Mouse (Mus musculus) hindbrain, embryonic 12.5 days (tissue): ENCODE data around the gene Nlrx1. TPM values are rescaled to one million over a fixed set of nuclear protein-coding genes. Genes with fewer than 3 reads are reported as not detected.

Source experiments
- ATAC-seq: fragments of 200-750 bp; cut with Nextera tagmentation; 2 replicates; pipeline ENCODE4 v1.8.0; 2017; ENCODE audit warnings: moderate TSS enrichment; ENCODE audit not compliant: low FRiP score
- H3K27ac ChIP-seq: fragments of 300-500 bp; sonication (generic); 2 replicates; pipeline ENCODE4 v1.5.1; 2016; ENCODE audit warnings: mild to moderate bottlenecking
- H3K27me3 ChIP-seq: fragments of 300-500 bp; sonication (generic); 2 replicates; pipeline ENCODE4 v1.6.1; 2016; ENCODE audit warnings: mild to moderate bottlenecking
- H3K36me3 ChIP-seq: fragments of 300-500 bp; sonication (generic); 2 replicates; pipeline ENCODE4 v1.6.1; 2016; ENCODE audit warnings: mild to moderate bottlenecking
- H3K4me1 ChIP-seq: fragments of 300-500 bp; sonication (generic); 2 replicates; pipeline ENCODE4 v1.6.1; 2016
- H3K4me2 ChIP-seq: fragments of 300-500 bp; sonication (generic); replicated peaks from 2 replicates; pipeline ENCODE4 v1.6.1; 2016; ENCODE audit warnings: mild to moderate bottlenecking
- H3K4me3 ChIP-seq: fragments of 300-500 bp; sonication (generic); 2 replicates; pipeline ENCODE4 v1.5.1; 2016; ENCODE audit warnings: mild to moderate bottlenecking
- H3K9ac ChIP-seq: fragments of 300-500 bp; sonication (generic); 2 replicates; pipeline ENCODE4 v1.6.1; 2016; ENCODE audit warnings: mild to moderate bottlenecking, moderate library complexity
- H3K9me3 ChIP-seq: fragments of 300-500 bp; sonication (generic); replicated peaks from 2 replicates; pipeline ENCODE4 v1.6.1; 2016; ENCODE audit warnings: mild to moderate bottlenecking
- whole genome bisulfite sequencing: fragments of 180-500 bp; shearing (Covaris S2); methylation state at CpG from one replicate; pipeline ENCODE4 v1.1.7; 2016; 5-methylcytosine and 5-hydroxymethylcytosine counted together
- polyA plus RNA-seq: library from polyadenylated mRNA; unstranded; fragments of >200 nt; fragmentation: Nextera tagmentation; extraction: Ambion mirVana; gene quantifications from 2 replicates; pipeline ENCODE4 v1.2.1, GENCODE M21; 2016

Gene Nlrx1
- polyA plus RNA-seq, 1 experiment from 2014 or later = 5.6 TPM

GRCm38 (mm10) chr9:44267319-44268026, 926 bp downstream of the Nlrx1 start:
- no peaks in the 10 kb centered on the region for H3K36me3 ChIP-seq
- ATAC-seq = no peak
- H3K4me2 ChIP-seq = peak overlapping the region; percentile 68
- no peaks in the 10 kb centered on the region for H3K9me3 ChIP-seq
- H3K9ac ChIP-seq = peak overlapping the region; percentile 73
- WGBS = 11% methylated on average over 22 of the region's 23 CpGs
- H3K27ac ChIP-seq = no peak overlapping the region
- H3K27me3 ChIP-seq = no peaks in the 10 kb centered on the region
- peaks cover 12% of the 10 kb centered on the region for H3K4me1 ChIP-seq
- H3K4me3 ChIP-seq = peak overlapping the region; percentile 39

GRCm38 (mm10) chr9:44266478-44267226, 1.7 kb downstream of the Nlrx1 start:
- Histone ChIP-seq H3K4me2 (no peak overlapping the region), H3K9me3 (no peaks in the 10 kb centered on the region), H3K9ac (no peak overlapping the region), H3K36me3 (no peaks in the 10 kb centered on the region), H3K27ac (peak overlapping the region; percentile 23; the same call in 1 of the 2 replicates), H3K4me3 (no peak overlapping the region), H3K4me1 (peaks cover 12% of the 10 kb centered on the region), H3K27me3 (no peaks in the 10 kb centered on the region)
- WGBS = 62% methylated on average over 8 of the region's 8 CpGs
- no peak for ATAC-seq

GRCm38 (mm10) chr9:44261388-44261787, 7.0 kb downstream of the Nlrx1 start:
- ATAC-seq = no peak
- H3K4me3 ChIP-seq = no peak overlapping the region
- H3K9ac ChIP-seq = no peak overlapping the region
- H3K4me1 ChIP-seq = no peaks in the 10 kb centered on the region
- H3K27me3 ChIP-seq = no peaks in the 10 kb centered on the region; the same call in 1 of the 2 replicates
- H3K4me2 ChIP-seq = no peak overlapping the region
- H3K27ac ChIP-seq = no peak overlapping the region
- no peaks in the 10 kb centered on the region for H3K9me3 ChIP-seq
- no peaks in the 10 kb centered on the region for H3K36me3 ChIP-seq
- WGBS = 82% methylated on average over 14 of the region's 14 CpGs

- Histone ChIP-seq H3K4me3 (no peak overlapping the region), H3K27ac (no peak overlapping the region), H3K27me3 (no peaks in the 10 kb centered on the region; the same call in 1 of the 2 replicates), H3K4me2 (no peak overlapping the region), H3K9ac (no peak overlapping the region), H3K36me3 (no peaks in the 10 kb centered on the region), H3K4me1 (peaks cover 19% of the 10 kb centered on the region), H3K9me3 (no peaks in the 10 kb centered on the region)
- 77% methylated on average over 10 of the region's 10 CpGs for WGBS
- ATAC-seq = no peak
Observed at GRCm38 (mm10) chr9:44259014-44259413, 9.4 kb downstream of the Nlrx1 start.

- H3K4me3 ChIP-seq = no peak overlapping the region
- 83% methylated on average over 8 of the region's 8 CpGs for WGBS
- no peak overlapping the region for H3K4me2 ChIP-seq
Observed at GRCm38 (mm10) chr9:44256213-44256612, 12.2 kb downstream of the Nlrx1 start.

GRCm38 (mm10) chr9:44255136-44255521, 13.3 kb downstream of the Nlrx1 start:
- Histone ChIP-seq H3K27me3 (no peaks in the 10 kb centered on the region; the same call in 1 of the 2 replicates), H3K4me1 (peaks cover 32% of the 10 kb centered on the region), H3K4me2 (0 out of 2 replicates have a peak overlapping the region, but pooled peaks have one; percentile 6), H3K9ac (no peak overlapping the region), H3K9me3 (no peaks in the 10 kb centered on the region), H3K4me3 (no peak overlapping the region), H3K27ac (peak overlapping the region; percentile 56), H3K36me3 (no peaks in the 10 kb centered on the region)
- peak; percentile 32; the same call in 1 of the 2 replicates for ATAC-seq
- 57% methylated on average over 6 of the region's 6 CpGs for WGBS

More at GRCm38 (mm10) chr9:44256213-44256612, 12.2 kb downstream of the Nlrx1 start:
- ATAC-seq = no peak
- Histone ChIP-seq H3K36me3 (no peaks in the 10 kb centered on the region), H3K27ac (no peak overlapping the region), H3K4me1 (peaks cover 29% of the 10 kb centered on the region), H3K27me3 (no peaks in the 10 kb centered on the region; the same call in 1 of the 2 replicates), H3K9me3 (no peaks in the 10 kb centered on the region), H3K9ac (no peak overlapping the region)

- Histone ChIP-seq H3K27ac (peak overlapping the region; percentile 56), H3K9ac (no peak overlapping the region), H3K36me3 (no peaks in the 10 kb centered on the region), H3K27me3 (peaks cover 2% of the 10 kb centered on the region), H3K4me2 (0 out of 2 replicates have a peak overlapping the region, but pooled peaks have one; percentile 6), H3K4me1 (peaks cover 32% of the 10 kb centered on the region), H3K9me3 (no peaks in the 10 kb centered on the region), H3K4me3 (no peak overlapping the region)
- WGBS = 5% methylated on average over 5 of the region's 5 CpGs
- peak; percentile 48 for ATAC-seq
Observed at GRCm38 (mm10) chr9:44254508-44255135, 13.8 kb downstream of the Nlrx1 start.

- ATAC-seq = no peak
- no peak overlapping the region for H3K9ac ChIP-seq
- no peaks in the 10 kb centered on the region for H3K9me3 ChIP-seq
- WGBS = 78% methylated on average over 6 of the region's 6 CpGs
- H3K27ac ChIP-seq = no peak overlapping the region
- peaks cover 3% of the 10 kb centered on the region for H3K27me3 ChIP-seq
- no peak overlapping the region for H3K4me3 ChIP-seq
- H3K4me2 ChIP-seq = no peak overlapping the region
- H3K36me3 ChIP-seq = no peaks in the 10 kb centered on the region
- H3K4me1 ChIP-seq = peaks cover 32% of the 10 kb centered on the region
Observed at GRCm38 (mm10) chr9:44253441-44253840, 15.0 kb downstream of the Nlrx1 start.

- no peak within 1 kb of the TSS for H3K4me2 ChIP-seq
- no peak for ATAC-seq
Observed at GRCm38 (mm10) chr9:44251314-44251713, 17.1 kb downstream of the Nlrx1 start, which contains the start of gene Pdzd3. Pdzd3 (minus strand) TSS chr9:44251471.

GRCm38 (mm10) chr9:44250445-44250844, 18.0 kb downstream of the Nlrx1 start:
- Histone ChIP-seq H3K27me3 (peaks cover 3% of the 10 kb centered on the region; the same call in 1 of the 2 replicates), H3K4me2 (no peak overlapping the region), H3K4me3 (no peak overlapping the region), H3K27ac (no peak overlapping the region), H3K9ac (no peak overlapping the region), H3K9me3 (no peaks in the 10 kb centered on the region), H3K36me3 (no peaks in the 10 kb centered on the region), H3K4me1 (peaks cover 27% of the 10 kb centered on the region)
- no peak for ATAC-seq
- WGBS = 51% methylated on average over 4 of the region's 4 CpGs

More at GRCm38 (mm10) chr9:44251314-44251713, 17.1 kb downstream of the Nlrx1 start, which contains the start of gene Pdzd3:
- WGBS = 83% methylated on average over 10 of the region's 10 CpGs
- Histone ChIP-seq H3K4me3 (no peak within 1 kb of the TSS), H3K27me3 (peaks cover 3% of the 10 kb centered on the region; the same call in 1 of the 2 replicates), H3K9ac (no peak within 1 kb of the TSS), H3K4me1 (peaks cover 31% of the 10 kb centered on the region), H3K27ac (no peak within 1 kb of the TSS), H3K9me3 (no peaks in the 10 kb centered on the region), H3K36me3 (no peaks in the 10 kb centered on the region)

GRCm38 (mm10) chr9:44249181-44250146, 18.9 kb downstream of the Nlrx1 start:
- H3K4me2 ChIP-seq = peak overlapping the region; percentile 19; the same call in 1 of the 2 replicates
- no peaks in the 10 kb centered on the region for H3K36me3 ChIP-seq
- H3K27me3 ChIP-seq = peaks cover 3% of the 10 kb centered on the region; the same call in 1 of the 2 replicates
- ATAC-seq = peak; percentile 67; the same call in 1 of the 2 replicates
- H3K9me3 ChIP-seq = no peaks in the 10 kb centered on the region
- 45% methylated on average over 26 of the region's 26 CpGs for WGBS
- peaks cover 18% of the 10 kb centered on the region for H3K4me1 ChIP-seq
- H3K9ac ChIP-seq = no peak overlapping the region; the same call in 1 of the 2 replicates
- no peak overlapping the region for H3K27ac ChIP-seq
- H3K4me3 ChIP-seq = no peak overlapping the region
